Mouse (Mus musculus): Measurements from ENCODE around the gene Sigirr.

- TF ChIP-seq CTCF (IDR thresholded peaks at IDR 0.05; ENCODE audit: low read depth) (no peak), EP300 (IDR thresholded peaks at IDR 0.05; ENCODE audit: low read depth) (no peak)
Observed at GRCm38 (mm10) chr7:141097177-141097576, 3.2 kb downstream of the Sigirr start.
